Mouse (Mus musculus): ENCODE data around the gene Eps8.

- TF ChIP-seq CTCF (IDR thresholded peaks at IDR 0.05; ENCODE audit: extremely low read depth, insufficient read depth, insufficient read length, insufficient replicate concordance) (no peak), POLR2A (IDR thresholded peaks at IDR 0.05; ENCODE audit: low read depth, low read length) (no peak)
Measured at GRCm38 (mm10) chr6:137493211-137494135, 161.2 kb downstream of the Eps8 start.
